Mouse (Mus musculus) limb, embryonic 15.5 days (tissue): ENCODE results near the gene Surf2. TPM values are rescaled to one million over a fixed set of nuclear protein-coding genes. Genes with fewer than 3 reads are reported as not detected.
"Not testable (repeated sequence)": the region's sequence is repeated elsewhere in the genome, so short reads cannot be mapped to it uniquely, and the experiment has no call there.

ENCODE experiments used
- ATAC-seq: fragments of 200-750 bp; cut with Nextera tagmentation; 2 replicates; pipeline ENCODE4 v1.8.0; 2017; ENCODE audit warnings: low read depth, moderate TSS enrichment; ENCODE audit not compliant: insufficient number of reproducible peaks, low FRiP score, low TSS enrichment
- H3K27ac ChIP-seq: fragments of 300-500 bp; sonication (generic); 2 replicates; pipeline ENCODE4 v1.5.1; 2015; ENCODE audit warnings: moderate library complexity, mild to moderate bottlenecking, inconsistent platforms
- H3K27me3 ChIP-seq: fragments of 300-500 bp; sonication (generic); 2 replicates; pipeline ENCODE4 v1.6.1; 2015; ENCODE audit warnings: inconsistent platforms
- H3K36me3 ChIP-seq: fragments of 300-500 bp; sonication (generic); 2 replicates; pipeline ENCODE4 v1.6.1; 2015; ENCODE audit warnings: inconsistent platforms
- H3K4me1 ChIP-seq: fragments of 300-500 bp; sonication (generic); 2 replicates; pipeline ENCODE4 v1.6.1; 2015; ENCODE audit warnings: inconsistent platforms
- H3K4me2 ChIP-seq: fragments of 300-500 bp; sonication (generic); 2 replicates; pipeline ENCODE4 v1.6.1; 2015; ENCODE audit warnings: mild to moderate bottlenecking, inconsistent platforms
- H3K4me3 ChIP-seq: fragments of 300-500 bp; sonication (generic); 2 replicates; pipeline ENCODE4 v1.5.1; 2015; ENCODE audit warnings: mild to moderate bottlenecking, inconsistent platforms
- H3K9ac ChIP-seq: fragments of 300-500 bp; sonication (generic); 2 replicates; pipeline ENCODE4 v1.6.1; 2015; ENCODE audit warnings: inconsistent platforms
- H3K9me3 ChIP-seq: fragments of 300-500 bp; sonication (generic); 2 replicates; pipeline ENCODE4 v1.6.1; 2016; ENCODE audit warnings: inconsistent platforms
- WGBS: fragments of 180-500 bp; shearing (Covaris S2); methylation state at CpG from one replicate; pipeline ENCODE4 v1.1.7; 2015; 5-methylcytosine and 5-hydroxymethylcytosine counted together
- polyA plus RNA-seq: library from polyadenylated mRNA; unstranded; fragments of >200 nt; fragmentation: Nextera tagmentation; extraction: Ambion mirVana; gene quantifications from 2 replicates; pipeline ENCODE4 v1.2.1, GENCODE M21; 2015

The Surf2 gene
- 32.4 and 41.0 TPM in 2 replicates for polyA plus RNA-seq

DNA sequence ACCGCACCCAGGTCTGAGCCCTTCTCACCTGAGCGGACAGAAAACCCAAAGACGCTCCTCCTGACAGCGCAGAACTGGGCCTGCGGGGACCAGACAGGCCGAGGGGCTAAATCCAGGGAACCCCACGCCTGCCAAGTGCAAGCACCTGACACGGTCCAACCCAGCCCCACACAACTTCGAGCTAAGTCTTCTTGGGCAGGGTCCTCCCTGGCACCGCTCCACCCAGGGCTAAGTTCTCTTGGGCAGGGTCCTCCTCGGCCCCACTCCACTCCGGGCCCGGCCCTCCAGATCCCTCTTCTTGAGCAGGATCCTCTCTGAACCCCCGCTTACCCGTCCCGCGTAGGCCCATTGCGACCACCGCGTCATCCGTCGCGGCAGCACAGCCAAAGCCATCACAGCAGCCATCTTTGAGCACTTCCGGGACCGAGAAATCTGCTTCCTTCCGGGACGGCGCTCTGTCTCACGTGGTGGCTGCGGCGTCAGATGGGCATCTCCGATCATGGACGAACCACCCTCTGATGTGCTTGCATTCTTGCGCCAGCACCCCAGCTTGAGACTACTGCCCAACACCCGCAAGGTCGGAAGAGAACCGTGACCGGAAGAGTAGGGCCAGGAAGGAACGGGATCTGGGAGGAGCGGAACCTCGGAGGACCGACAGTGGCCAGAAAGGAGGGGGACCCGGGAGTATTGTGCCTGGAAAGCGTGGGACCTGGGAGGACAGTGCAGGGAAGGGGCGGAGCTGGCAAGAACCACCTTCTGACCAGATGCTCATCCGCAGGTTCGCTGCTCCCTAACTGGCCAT is at the start of gene Surf2, which contains the start of gene Surf1:
Gene Surf2, plus strand, starts transcription at position 441 of the 802 bp plus-strand sequence.
Gene Surf1, minus strand, starts transcription at position 604 of the 802 bp plus-strand sequence.
- WGBS: 2% methylated on average over 47 of the region's 47 CpGs
- peak within 1 kb of the TSS; percentile 68 for H3K4me3 ChIP-seq
- peaks cover 47% of the 10 kb centered on the region for H3K4me1 ChIP-seq
- H3K9me3 ChIP-seq: no peaks in the 10 kb centered on the region
- peak within 1 kb of the TSS; percentile 78 for H3K27ac ChIP-seq
- H3K4me2 ChIP-seq: peak within 1 kb of the TSS; percentile 95
- peak within 1 kb of the TSS; percentile 70 for H3K9ac ChIP-seq
- peak; percentile 40 for ATAC-seq
- peaks cover 67% of the 10 kb centered on the region for H3K36me3 ChIP-seq
- H3K27me3 ChIP-seq: no peaks in the 10 kb centered on the region

- 56% methylated on average over 6 of the region's 6 CpGs for WGBS
- no peaks in the 10 kb centered on the region for H3K36me3 ChIP-seq
- H3K4me1 ChIP-seq: no peaks in the 10 kb centered on the region
- no peak for ATAC-seq
- no peak overlapping the region for H3K4me2 ChIP-seq
- H3K27me3 ChIP-seq: peaks cover 2% of the 10 kb centered on the region; the same call in 1 of the 2 replicates
- no peak overlapping the region for H3K27ac ChIP-seq
- no peaks in the 10 kb centered on the region for H3K9me3 ChIP-seq
- no peak overlapping the region for H3K9ac ChIP-seq
- H3K4me3 ChIP-seq: no peak overlapping the region
These were observed 45.5 kb upstream of the Surf2 start for GRCm38 (mm10) chr2:26870666-26871065.

DNA sequence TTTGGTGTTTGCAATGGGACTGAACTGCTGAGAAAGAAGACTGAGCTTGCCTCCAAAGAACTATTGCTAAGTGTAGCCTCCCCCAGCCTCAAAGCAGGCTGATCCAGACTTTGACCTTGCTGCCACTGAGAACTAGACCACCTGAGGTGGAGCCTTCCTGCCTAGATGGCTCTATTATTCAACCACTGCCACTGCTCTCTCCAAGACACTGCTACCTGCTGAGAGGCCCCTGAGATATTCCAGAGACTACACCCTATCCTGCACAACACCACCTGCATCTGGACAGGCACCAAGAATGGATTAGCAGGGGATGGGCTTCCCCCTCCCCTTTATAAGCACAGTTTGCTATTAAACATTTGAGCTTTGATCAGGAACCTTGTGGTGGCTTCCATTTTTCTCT is 37.6 kb upstream of the Surf2 start:
- Histone ChIP-seq H3K4me2 (no peak overlapping the region), H3K36me3 (no peaks in the 10 kb centered on the region), H3K9me3 (no peaks in the 10 kb centered on the region), H3K4me3 (no peak overlapping the region), H3K9ac (no peak overlapping the region), H3K27ac (no peak overlapping the region), H3K4me1 (no peaks in the 10 kb centered on the region), H3K27me3 (no peaks in the 10 kb centered on the region)
- no peak for ATAC-seq

- not testable (repeated sequence) for H3K9ac ChIP-seq, H3K4me1 ChIP-seq, H3K4me3 ChIP-seq, H3K27ac ChIP-seq, ATAC-seq, H3K27me3 ChIP-seq, H3K4me2 ChIP-seq, H3K9me3 ChIP-seq
- H3K36me3 ChIP-seq: peaks cover 22% of the 10 kb centered on the region
- 93% methylated on average over 2 of the region's 2 CpGs for WGBS
These were observed 30.6 kb upstream of the Surf2 start for GRCm38 (mm10) chr2:26885541-26885940.

DNA sequence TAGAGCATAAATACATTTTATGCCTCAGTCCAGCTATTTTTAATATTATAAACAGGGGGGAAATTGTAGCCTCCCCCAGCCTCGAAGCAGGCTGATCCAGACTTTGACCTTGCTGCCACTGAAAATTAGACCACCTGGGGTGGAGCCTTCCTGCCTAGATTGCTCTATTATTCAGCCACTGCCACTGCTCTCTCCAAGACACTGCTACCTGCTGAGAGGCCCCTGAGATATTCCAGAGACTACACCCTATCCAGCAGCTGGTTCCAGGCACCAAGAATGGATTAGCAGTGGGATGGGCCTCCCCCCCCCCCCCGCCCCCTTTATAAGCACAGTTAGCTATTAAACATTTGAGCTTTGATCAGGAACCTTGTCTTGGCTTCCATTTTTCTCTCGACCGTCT is 30.0 kb upstream of the Surf2 start:
- not testable (repeated sequence) for H3K27me3 ChIP-seq, H3K4me2 ChIP-seq, H3K27ac ChIP-seq, H3K9me3 ChIP-seq, ATAC-seq, H3K9ac ChIP-seq, H3K4me3 ChIP-seq, H3K4me1 ChIP-seq
- H3K36me3 ChIP-seq: peaks cover 28% of the 10 kb centered on the region
- WGBS: 59% methylated on average over 4 of the region's 4 CpGs

DNA sequence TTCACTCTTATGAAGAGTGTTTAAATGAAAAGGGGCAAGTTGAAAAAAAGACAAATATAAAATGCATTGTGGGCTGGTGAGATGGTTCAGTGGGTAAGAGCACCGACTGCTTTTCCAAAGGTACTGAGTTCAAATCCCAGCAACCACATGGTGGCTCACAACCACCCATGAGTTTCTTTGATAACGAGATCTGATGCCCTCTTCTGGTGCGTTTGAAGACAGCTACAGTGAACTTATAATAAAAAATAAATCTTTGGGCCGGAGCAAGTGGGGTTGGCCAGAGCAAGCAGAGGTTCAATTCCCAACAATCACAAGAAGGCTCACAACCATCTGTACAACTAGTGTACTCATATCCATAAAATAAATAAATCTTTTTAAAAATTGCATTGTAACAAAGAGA is 20.3 kb upstream of the Surf2 start:
- ATAC-seq: no peak
- Histone ChIP-seq H3K36me3 (peaks cover 84% of the 10 kb centered on the region), H3K4me3 (no peak overlapping the region), H3K27me3 (no peaks in the 10 kb centered on the region), H3K4me2 (no peak overlapping the region), H3K27ac (no peak overlapping the region), H3K9ac (no peak overlapping the region), H3K9me3 (no peaks in the 10 kb centered on the region), H3K4me1 (no peaks in the 10 kb centered on the region)
- WGBS: 88% methylated on average over 4 of the region's 4 CpGs

GRCm38 (mm10) chr2:26900731-26901130 is 15.4 kb upstream of the Surf2 start:
- ATAC-seq: no peak

GRCm38 (mm10) chr2:26901834-26902400 is 14.2 kb upstream of the Surf2 start:
- WGBS: 2% methylated on average over 7 of the region's 7 CpGs
- no peak for ATAC-seq
- H3K4me3 ChIP-seq: peak overlapping the region; percentile 82
- H3K27me3 ChIP-seq: no peaks in the 10 kb centered on the region
- no peaks in the 10 kb centered on the region for H3K9me3 ChIP-seq
- H3K27ac ChIP-seq: peak overlapping the region; percentile 91; the same call in 1 of the 2 replicates
- H3K36me3 ChIP-seq: peaks cover 59% of the 10 kb centered on the region
- peaks cover 23% of the 10 kb centered on the region for H3K4me1 ChIP-seq
- peak overlapping the region; percentile 74 for H3K9ac ChIP-seq
- peak overlapping the region; percentile 64 for H3K4me2 ChIP-seq

More at GRCm38 (mm10) chr2:26900731-26901130, 15.4 kb upstream of the Surf2 start:
- H3K4me3 ChIP-seq: no peak overlapping the region
- H3K9me3 ChIP-seq: no peaks in the 10 kb centered on the region
- no peaks in the 10 kb centered on the region for H3K27me3 ChIP-seq
- no peak overlapping the region for H3K27ac ChIP-seq
- H3K4me1 ChIP-seq: peaks cover 23% of the 10 kb centered on the region
- H3K36me3 ChIP-seq: peaks cover 59% of the 10 kb centered on the region
- WGBS: 78% methylated on average over 1 of the region's 1 CpGs
- no peak overlapping the region for H3K9ac ChIP-seq
- H3K4me2 ChIP-seq: no peak overlapping the region

- no peaks in the 10 kb centered on the region for H3K9me3 ChIP-seq
- peak within 1 kb of the TSS; percentile 74 for H3K9ac ChIP-seq
- peak within 1 kb of the TSS; percentile 91 for H3K27ac ChIP-seq
- peak within 1 kb of the TSS; percentile 82 for H3K4me3 ChIP-seq
- peak; percentile 91 for ATAC-seq
- H3K4me2 ChIP-seq: peak within 1 kb of the TSS; percentile 64
- H3K27me3 ChIP-seq: no peaks in the 10 kb centered on the region
- H3K36me3 ChIP-seq: peaks cover 59% of the 10 kb centered on the region
- under 1% methylated on average over 41 of the region's 41 CpGs for WGBS
- H3K4me1 ChIP-seq: peaks cover 23% of the 10 kb centered on the region
These were observed 13.5 kb upstream of the Surf2 start, which contains the start of gene Surf6 for GRCm38 (mm10) chr2:26902467-26903220. Gene Surf6, minus strand, starts transcription at chr2:26902879.

GRCm38 (mm10) chr2:26903311-26903710 is 12.9 kb upstream of the Surf2 start:
- 10% methylated on average over 7 of the region's 7 CpGs for WGBS
- H3K36me3 ChIP-seq: peaks cover 59% of the 10 kb centered on the region
- H3K9ac ChIP-seq: peak overlapping the region; percentile 74
- peak overlapping the region; percentile 82 for H3K4me3 ChIP-seq
- peak overlapping the region; percentile 64 for H3K4me2 ChIP-seq
- peak overlapping the region; percentile 91 for H3K27ac ChIP-seq
- no peaks in the 10 kb centered on the region for H3K27me3 ChIP-seq
- peaks cover 24% of the 10 kb centered on the region for H3K4me1 ChIP-seq
- no peaks in the 10 kb centered on the region for H3K9me3 ChIP-seq
- ATAC-seq: no peak; the same call in 1 of the 2 replicates

DNA sequence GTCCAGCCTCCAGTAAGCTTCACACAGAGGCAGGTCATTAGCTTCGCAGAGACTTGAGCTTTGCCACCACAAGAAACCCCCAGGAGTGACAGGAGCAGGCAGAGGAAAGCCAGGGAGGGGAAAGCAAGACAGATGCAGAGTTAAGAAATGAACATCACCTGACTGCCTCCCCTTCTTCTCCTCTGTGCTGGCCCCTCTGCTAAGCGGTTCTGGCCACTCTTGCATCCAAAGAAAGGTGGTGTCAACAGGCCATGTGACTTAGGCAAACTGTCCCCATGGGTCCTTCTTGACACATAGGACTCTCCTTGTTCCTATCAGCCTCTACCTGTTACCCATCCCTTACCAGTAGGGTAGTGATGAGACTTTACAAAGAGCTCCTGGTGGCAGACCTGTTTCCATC is 10.2 kb upstream of the Surf2 start:
- 90% methylated on average over 2 of the region's 2 CpGs for WGBS
- H3K27me3 ChIP-seq: no peaks in the 10 kb centered on the region
- peaks cover 40% of the 10 kb centered on the region for H3K36me3 ChIP-seq
- H3K27ac ChIP-seq: no peak overlapping the region
- H3K9ac ChIP-seq: no peak overlapping the region
- peaks cover 36% of the 10 kb centered on the region for H3K4me1 ChIP-seq
- no peaks in the 10 kb centered on the region for H3K9me3 ChIP-seq
- ATAC-seq: no peak
- no peak overlapping the region for H3K4me3 ChIP-seq
- H3K4me2 ChIP-seq: no peak overlapping the region
